Mouse (Mus musculus): ENCODE data around the gene Bbs7. TPM values are rescaled to one million over a fixed set of nuclear protein-coding genes. Genes with fewer than 3 reads are reported as not detected.

Bbs7 gene
- 21.7 TPM for polyA plus RNA-seq (2015; fragmentation: Illumina TruSeq; extraction: RNeasy Lipid Tissue Mini Kit (QIAGEN cat#74804); ENCODE audit: low read depth, low replicate concordance)

DNA sequence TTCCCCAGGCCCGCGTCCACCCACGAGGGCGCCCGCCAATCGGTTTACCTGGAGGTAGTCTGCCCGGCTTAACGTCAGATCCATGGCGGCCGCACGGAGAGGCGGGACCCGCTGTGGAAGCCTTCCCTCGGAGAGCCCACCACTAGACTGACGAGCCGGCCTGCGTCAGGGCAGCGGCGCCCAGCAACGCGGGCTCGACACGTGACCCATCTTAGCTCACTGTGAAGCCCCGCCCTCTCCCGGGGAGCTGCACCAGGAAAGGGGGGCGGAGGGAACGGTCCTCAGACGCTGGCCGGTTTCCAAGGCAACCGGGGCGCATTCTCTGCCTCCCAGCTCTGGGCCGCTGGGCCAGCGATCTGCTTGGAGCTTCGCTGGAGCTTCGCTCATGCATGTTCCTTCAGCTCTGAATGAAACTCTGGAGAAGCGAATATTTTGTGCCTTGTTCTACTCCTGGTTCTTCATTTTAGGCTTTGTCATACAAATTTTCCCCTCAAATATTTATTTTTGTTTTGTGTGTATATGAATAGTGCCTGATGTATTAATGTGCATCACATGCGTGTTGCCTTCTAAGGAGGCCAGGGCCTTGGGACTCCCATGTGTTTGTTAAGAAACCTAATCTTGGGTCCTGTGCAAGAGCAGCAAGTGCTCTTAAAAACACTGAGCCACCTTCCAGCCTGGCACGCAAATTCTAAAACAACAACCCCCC lies at the start of gene Bbs7:
Gene Bbs7, minus strand, starts transcription at position 276 of the 706 bp plus-strand sequence.

DNA sequence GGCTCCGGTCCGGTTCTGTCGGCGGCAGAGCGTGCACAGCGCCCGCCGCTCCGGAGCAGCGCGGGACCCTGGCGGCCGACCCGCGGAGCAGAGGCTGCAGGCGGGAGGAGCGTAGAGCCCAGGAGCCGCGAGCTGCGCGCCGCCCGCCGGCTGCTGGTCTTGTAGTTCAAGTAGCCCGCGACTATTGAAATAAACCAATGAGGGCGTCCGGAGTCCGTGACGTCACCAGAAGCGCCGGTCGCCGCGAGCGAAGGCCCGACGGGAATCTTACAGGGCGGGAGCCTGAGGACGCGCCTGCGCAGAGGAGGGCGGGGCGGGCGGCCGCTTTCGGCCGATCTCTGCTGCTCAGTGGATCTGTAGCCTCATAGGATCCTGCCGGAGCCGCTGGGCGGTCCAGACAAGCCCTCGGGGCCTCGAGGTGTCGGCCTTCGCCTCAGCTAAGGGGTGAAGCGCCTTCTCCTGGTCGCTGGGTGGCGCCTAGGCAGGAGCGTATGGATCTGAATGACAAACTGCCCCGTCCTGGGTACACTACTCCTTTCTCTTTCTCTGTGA lies 41.4 kb downstream of the Bbs7 start, which contains the start of gene Ccna2:
Gene Ccna2, minus strand, starts transcription at position 324 of the 552 bp plus-strand sequence.

DNA sequence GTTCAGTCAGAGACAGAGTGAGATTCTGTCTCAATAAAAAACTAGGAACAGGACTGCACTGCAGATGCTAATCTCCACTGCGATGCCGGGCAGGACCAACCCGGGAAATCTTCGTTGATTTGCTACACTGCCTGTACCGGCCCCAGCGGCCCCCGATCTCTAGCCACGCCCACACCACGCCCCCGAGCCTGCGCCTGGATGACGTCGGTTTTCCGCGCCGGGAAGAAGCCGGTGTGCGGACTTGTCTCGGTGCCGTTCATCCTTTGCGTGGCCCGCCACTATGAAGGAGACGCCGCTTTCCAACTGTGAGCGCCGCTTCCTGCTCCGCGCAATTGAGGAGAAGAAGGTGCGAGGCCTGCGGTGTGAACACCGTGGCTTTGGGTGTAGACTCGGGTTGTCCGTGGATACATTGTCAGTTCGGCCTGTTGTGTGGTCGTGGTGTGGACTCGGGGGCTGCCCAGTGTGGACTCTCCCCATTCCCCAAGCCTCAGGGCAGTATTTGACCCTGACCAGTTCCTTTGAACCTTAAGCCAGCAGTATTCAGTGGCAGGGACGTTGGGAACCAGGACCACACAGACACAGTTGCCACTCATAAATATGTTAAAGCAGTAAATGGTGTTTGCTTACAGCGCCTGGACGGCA lies 60.8 kb downstream of the Bbs7 start, which contains the start of gene Exosc9:
Gene Exosc9, plus strand, starts transcription at position 201 of the 642 bp plus-strand sequence.

Other genes starting within 250 kb of the Bbs7 start
- gene Anxa5, start 137.6 kb downstream of the Bbs7 start, polyA plus RNA-seq (2015; fragmentation: Illumina TruSeq; extraction: RNeasy Lipid Tissue Mini Kit (QIAGEN cat#74804); ENCODE audit: low read depth, low replicate concordance): 83.5 TPM
- not detected for gene 1810062G17Rik, start 137.5 kb downstream of the Bbs7 start, polyA plus RNA-seq (2015; fragmentation: Illumina TruSeq; extraction: RNeasy Lipid Tissue Mini Kit (QIAGEN cat#74804); ENCODE audit: low read depth, low replicate concordance)
- 32.3 TPM for gene Gm11549, start 91.7 kb downstream of the Bbs7 start, polyA plus RNA-seq (2015; fragmentation: Illumina TruSeq; extraction: RNeasy Lipid Tissue Mini Kit (QIAGEN cat#74804); ENCODE audit: low read depth, low replicate concordance)
- gene Exosc9, start 60.9 kb downstream of the Bbs7 start, polyA plus RNA-seq (2015; fragmentation: Illumina TruSeq; extraction: RNeasy Lipid Tissue Mini Kit (QIAGEN cat#74804); ENCODE audit: low read depth, low replicate concordance): 57.0 TPM
- gene Ccna2, start 41.3 kb downstream of the Bbs7 start, polyA plus RNA-seq (2015; fragmentation: Illumina TruSeq; extraction: RNeasy Lipid Tissue Mini Kit (QIAGEN cat#74804); ENCODE audit: low read depth, low replicate concordance): 2.1 TPM
- gene Trpc3, start 76.7 kb upstream of the Bbs7 start, polyA plus RNA-seq (2015; fragmentation: Illumina TruSeq; extraction: RNeasy Lipid Tissue Mini Kit (QIAGEN cat#74804); ENCODE audit: low read depth, low replicate concordance): 17.1 TPM
- gene 4932438A13Rik, start 249.6 kb upstream of the Bbs7 start, polyA plus RNA-seq (2015; fragmentation: Illumina TruSeq; extraction: RNeasy Lipid Tissue Mini Kit (QIAGEN cat#74804); ENCODE audit: low read depth, low replicate concordance): 44.6 TPM

Data from brain, adult 10 weeks (tissue).